Mouse (Mus musculus) cortical plate, adult 2 months (tissue): ENCODE data around the gene Bcas3. TPM values are rescaled to one million over a fixed set of nuclear protein-coding genes. Genes with fewer than 3 reads are reported as not detected.

Experiments used
- H3K27ac ChIP-seq: fragments of 200-500 bp; 2 replicates; pipeline ENCODE4 v1.5.1; 2012; ENCODE audit warnings: low read length, control low read depth, inconsistent platforms; ENCODE audit not compliant: insufficient read depth
- H3K4me1 ChIP-seq: fragments of 200-500 bp; 2 replicates; pipeline ENCODE4 v1.6.1; 2011; ENCODE audit warnings: low read length; ENCODE audit not compliant: control insufficient read depth, insufficient read depth
- H3K4me3 ChIP-seq: fragments of 200-500 bp; 2 replicates; pipeline ENCODE4 v1.5.1; 2011; ENCODE audit warnings: mild to moderate bottlenecking, low read length, control low read depth; ENCODE audit not compliant: insufficient read depth
- CTCF ChIP-seq: fragments of 200-500 bp; IDR thresholded peaks from 2 replicates; pipeline ENCODE4 v1.5.1; 2011; ENCODE audit warnings: mild to moderate bottlenecking, control low read depth, low read length; ENCODE audit not compliant: insufficient read depth; ENCODE audit errors: extremely low read depth
- POLR2A ChIP-seq: fragments of 200-500 bp; IDR thresholded peaks from 2 replicates; pipeline ENCODE4 v1.6.1; 2011; ENCODE audit warnings: mild to moderate bottlenecking, low read length, control low read depth; ENCODE audit not compliant: insufficient read depth; ENCODE audit errors: extremely low read depth
- polyA plus RNA-seq: library from polyadenylated mRNA; depleted of rRNA; stranded (reverse); fragments of >200 nt; gene quantifications from 2 replicates; pipeline ENCODE4 v1.2.3, GENCODE M21; 2012

Bcas3 gene
- polyA plus RNA-seq, 1 experiment, result 47.1 TPM

GRCm38 (mm10) chr11:85746373-85746772, 393.4 kb downstream of the Bcas3 start:
- no peak for TF ChIP-seq POLR2A
- no peak for TF ChIP-seq CTCF

GRCm38 (mm10) chr11:85748891-85749290, 395.9 kb downstream of the Bcas3 start:
- no peak overlapping the region for H3K4me3 ChIP-seq
- TF ChIP-seq POLR2A (no peak), CTCF (no peak)
- H3K27ac ChIP-seq, result no peak overlapping the region
- no peaks in the 10 kb centered on the region for H3K4me1 ChIP-seq

More at GRCm38 (mm10) chr11:85746373-85746772, 393.4 kb downstream of the Bcas3 start:
- Histone ChIP-seq H3K27ac (no peak overlapping the region), H3K4me3 (no peak overlapping the region), H3K4me1 (no peaks in the 10 kb centered on the region)

GRCm38 (mm10) chr11:85751171-85751570, 398.2 kb downstream of the Bcas3 start:
- Histone ChIP-seq H3K4me3 (no peak overlapping the region), H3K4me1 (peaks cover 5% of the 10 kb centered on the region), H3K27ac (no peak overlapping the region)
- no peak for TF ChIP-seq CTCF
- TF ChIP-seq POLR2A, result no peak

GRCm38 (mm10) chr11:85754631-85755502, 401.9 kb downstream of the Bcas3 start:
- TF ChIP-seq POLR2A, result no peak
- TF ChIP-seq CTCF, result no peak
- Histone ChIP-seq H3K4me3 (no peak overlapping the region), H3K4me1 (peaks cover 6% of the 10 kb centered on the region), H3K27ac (no peak overlapping the region)

- Histone ChIP-seq H3K4me1 (peaks cover 7% of the 10 kb centered on the region), H3K27ac (no peak overlapping the region), H3K4me3 (no peak overlapping the region)
- TF ChIP-seq CTCF (no peak), POLR2A (no peak)
Measured at GRCm38 (mm10) chr11:85755503-85756044, 402.6 kb downstream of the Bcas3 start.

DNA sequence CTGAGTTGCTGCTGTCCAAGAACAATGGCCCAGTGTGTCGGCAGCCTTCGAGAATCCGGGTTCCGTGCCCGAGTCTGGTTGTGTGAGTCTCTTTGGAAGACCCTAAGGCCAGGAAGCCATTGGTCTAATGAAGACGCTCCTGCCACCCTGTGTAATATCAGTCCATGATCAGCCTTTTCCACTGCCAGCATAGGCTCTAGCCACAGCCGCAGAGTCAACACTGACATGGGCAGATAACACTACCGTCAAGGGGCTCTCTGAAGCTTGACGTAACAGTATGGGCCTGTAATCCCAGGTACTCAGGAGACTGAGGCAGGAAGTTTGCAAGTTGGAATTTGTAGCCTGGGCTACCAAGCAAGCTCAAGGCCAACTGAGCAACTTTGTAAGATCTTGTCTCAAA, 405.9 kb downstream of the Bcas3 start:
- Histone ChIP-seq H3K27ac (no peak overlapping the region), H3K4me3 (no peak overlapping the region), H3K4me1 (peaks cover 10% of the 10 kb centered on the region)
- TF ChIP-seq POLR2A (no peak), CTCF (no peak)

DNA sequence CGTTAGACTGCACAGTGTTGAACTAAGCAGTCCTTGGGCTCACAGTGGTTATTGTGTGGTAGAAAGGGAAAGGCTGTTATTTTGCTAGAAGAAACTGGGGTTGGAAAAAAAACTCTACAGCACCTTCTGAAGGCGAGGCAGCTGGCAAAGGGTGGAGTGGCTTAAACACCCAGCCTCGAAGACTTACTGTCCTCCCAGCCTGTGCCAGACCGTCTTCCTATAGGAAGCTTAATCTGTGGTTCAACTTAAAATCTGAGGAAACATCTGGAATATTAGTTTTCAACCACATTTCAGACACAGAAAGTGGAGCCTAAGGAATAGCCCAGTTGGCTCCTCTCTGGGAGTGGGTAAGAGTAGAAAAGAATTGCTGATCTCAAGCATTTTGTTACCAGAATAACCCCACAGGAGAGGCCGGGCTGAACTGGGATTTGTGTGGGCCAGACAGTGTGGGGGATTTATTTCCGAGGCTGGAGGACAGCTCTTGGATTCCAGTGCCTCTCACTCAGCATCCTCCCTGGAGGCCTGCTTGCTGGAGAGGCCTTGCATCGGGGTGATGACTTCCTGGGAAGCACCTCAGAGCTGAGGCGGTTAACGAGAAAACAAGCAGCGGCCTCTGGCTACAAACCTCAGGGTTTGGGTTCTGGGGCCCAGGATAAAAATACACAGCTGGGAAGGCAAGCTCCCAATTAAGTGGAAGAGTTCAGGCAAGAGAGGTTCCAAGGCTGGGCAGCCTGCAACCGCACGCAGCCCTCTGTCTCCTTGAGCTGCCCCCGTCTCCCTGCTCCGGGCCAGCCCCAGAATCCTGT, 406.9 kb downstream of the Bcas3 start:
- peaks cover 10% of the 10 kb centered on the region for H3K4me1 ChIP-seq
- H3K4me3 ChIP-seq, result no peak overlapping the region
- H3K27ac ChIP-seq, result no peak overlapping the region
- TF ChIP-seq POLR2A, result no peak
- no peak for TF ChIP-seq CTCF

GRCm38 (mm10) chr11:85760486-85761141, 407.6 kb downstream of the Bcas3 start:
- H3K27ac ChIP-seq, result no peak overlapping the region

DNA sequence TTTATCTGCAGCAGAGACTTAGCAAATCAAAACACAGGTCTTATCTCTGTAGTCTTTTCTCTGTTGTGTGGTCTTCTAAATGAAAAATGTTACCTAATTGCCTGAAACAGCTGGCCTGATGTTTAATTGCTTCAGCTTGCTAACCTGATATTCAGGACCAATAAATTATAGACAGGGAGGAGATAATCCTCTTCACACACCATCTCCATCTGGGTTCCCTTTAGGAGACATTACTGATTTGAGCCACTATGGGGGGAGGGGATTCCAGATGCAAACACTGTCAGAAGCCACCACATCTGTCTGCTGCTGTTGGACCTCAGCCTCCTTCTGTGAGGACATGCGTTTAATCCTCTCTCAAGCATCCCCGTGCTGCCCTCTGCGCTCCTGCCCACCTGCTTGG, 408.2 kb downstream of the Bcas3 start:
- peaks cover 7% of the 10 kb centered on the region for H3K4me1 ChIP-seq
- no peak overlapping the region for H3K4me3 ChIP-seq
- no peak overlapping the region for H3K27ac ChIP-seq
- TF ChIP-seq CTCF (no peak), POLR2A (no peak)

More at GRCm38 (mm10) chr11:85760486-85761141, 407.6 kb downstream of the Bcas3 start:
- H3K4me1 ChIP-seq, result peaks cover 10% of the 10 kb centered on the region
- no peak overlapping the region for H3K4me3 ChIP-seq
- no peak for TF ChIP-seq POLR2A
- no peak for TF ChIP-seq CTCF
